Mouse (Mus musculus) cerebral cortex, adult 2 months (tissue): Measurements from ENCODE around the gene Tmcc2.

ENCODE experiments used
- WGBS: fragments of 180-500 bp; shearing (Covaris S2); methylation state at CpG from one replicate; pipeline ENCODE4 v1.1.7; 2018; 5-methylcytosine and 5-hydroxymethylcytosine counted together

Tmcc2 gene

GRCm38 (mm10) chr1:132336921-132337320 is 54.2 kb downstream of the Tmcc2 start:
- WGBS, result 78% methylated on average over 6 of the region's 6 CpGs

- 53% methylated on average over 12 of the region's 12 CpGs for WGBS
Measured at GRCm38 (mm10) chr1:132335378-132335965, 55.6 kb downstream of the Tmcc2 start.

- WGBS, result 65% methylated on average over 6 of the region's 6 CpGs
Measured at GRCm38 (mm10) chr1:132334178-132334801, 56.8 kb downstream of the Tmcc2 start.

- 49% methylated on average over 4 of the region's 4 CpGs for WGBS
Measured at GRCm38 (mm10) chr1:132333675-132334141, 57.4 kb downstream of the Tmcc2 start.

GRCm38 (mm10) chr1:132333201-132333600 is 57.9 kb downstream of the Tmcc2 start:
- 69% methylated on average over 2 of the region's 2 CpGs for WGBS

GRCm38 (mm10) chr1:132331283-132331682 is 59.8 kb downstream of the Tmcc2 start:
- WGBS, result 87% methylated on average over 17 of the region's 17 CpGs

GRCm38 (mm10) chr1:132330397-132330796 is 60.7 kb downstream of the Tmcc2 start:
- 92% methylated on average over 15 of the region's 15 CpGs for WGBS

GRCm38 (mm10) chr1:132329656-132330055 is 61.4 kb downstream of the Tmcc2 start:
- 84% methylated on average over 7 of the region's 7 CpGs for WGBS

GRCm38 (mm10) chr1:132328565-132328964 is 62.5 kb downstream of the Tmcc2 start:
- 96% methylated on average over 3 of the region's 3 CpGs for WGBS

- 93% methylated on average over 17 of the region's 17 CpGs for WGBS
Measured at GRCm38 (mm10) chr1:132327477-132327876, 63.6 kb downstream of the Tmcc2 start.

GRCm38 (mm10) chr1:132326777-132327176 is 64.3 kb downstream of the Tmcc2 start:
- 57% methylated on average over 9 of the region's 9 CpGs for WGBS

GRCm38 (mm10) chr1:132322711-132323542 is 68.2 kb downstream of the Tmcc2 start:
- whole genome bisulfite sequencing, result 52% methylated on average over 13 of the region's 13 CpGs

- WGBS, result 68% methylated on average over 7 of the region's 7 CpGs
Measured at GRCm38 (mm10) chr1:132321821-132322580, 69.1 kb downstream of the Tmcc2 start.

GRCm38 (mm10) chr1:132319242-132319641 is 71.8 kb downstream of the Tmcc2 start:
- WGBS, result 40% methylated on average over 5 of the region's 5 CpGs

GRCm38 (mm10) chr1:132317894-132318863 is 72.9 kb downstream of the Tmcc2 start:
- WGBS, result 70% methylated on average over 8 of the region's 8 CpGs

- WGBS, result 72% methylated on average over 4 of the region's 4 CpGs
Measured at GRCm38 (mm10) chr1:132317413-132317812, 73.7 kb downstream of the Tmcc2 start.

GRCm38 (mm10) chr1:132316625-132316994 is 74.5 kb downstream of the Tmcc2 start:
- WGBS, result 55% methylated on average over 7 of the region's 7 CpGs

- WGBS, result 2% methylated on average over 67 of the region's 67 CpGs
Measured at GRCm38 (mm10) chr1:132315889-132316624, 75.0 kb downstream of the Tmcc2 start, which contains the start of gene Nuak2. Nuak2 (plus strand) TSS chr1:132316126.

- WGBS, result 65% methylated on average over 3 of the region's 3 CpGs
Measured at GRCm38 (mm10) chr1:132312703-132313102, 78.4 kb downstream of the Tmcc2 start.

GRCm38 (mm10) chr1:132312043-132312442 is 79.0 kb downstream of the Tmcc2 start:
- WGBS, result 36% methylated on average over 2 of the region's 2 CpGs
